Mouse (Mus musculus) mouse embryonic stem cell (cell line): ENCODE data around the gene Dusp27.

ENCODE experiments used
- in situ Hi-C, 2 experiments: fragments of 300-500 bp; cut with MboI; formaldehyde crosslinking; loops; 1 replicate in 1 of 2; 3 replicates in 1 of 2; pipeline ENCODE4 v1.14.3; 2019 to 2020; ENCODE audit warnings: low sequenced_read_pairs in 2 of 2, low pct_unique_long_range_greater_than_20kb in 1 of 2, mixed read lengths in 1 of 2; ENCODE audit not compliant: unreplicated experiment in 1 of 2

The Dusp27 gene

DNA sequence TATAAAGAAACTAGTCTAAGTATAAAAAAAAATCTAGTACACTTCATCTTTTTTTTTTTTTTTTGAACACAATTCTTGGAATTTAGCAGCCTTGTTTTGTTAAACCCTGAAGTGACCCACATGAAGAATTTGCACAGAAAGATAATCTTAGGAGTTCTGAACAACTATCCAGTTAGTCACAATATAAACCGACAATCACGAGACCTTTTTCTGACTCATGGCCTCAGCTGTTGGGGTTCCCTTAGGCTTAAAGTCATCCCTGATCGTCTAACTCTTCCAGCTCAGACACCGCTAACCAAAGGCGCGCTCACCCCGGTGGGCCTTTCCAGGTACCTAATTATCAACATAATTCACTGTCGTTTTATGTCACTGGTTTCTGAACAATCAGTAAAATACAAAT lies 4.0 kb downstream of the Dusp27 start:
- in situ Hi-C loops, result no loop called here

DNA sequence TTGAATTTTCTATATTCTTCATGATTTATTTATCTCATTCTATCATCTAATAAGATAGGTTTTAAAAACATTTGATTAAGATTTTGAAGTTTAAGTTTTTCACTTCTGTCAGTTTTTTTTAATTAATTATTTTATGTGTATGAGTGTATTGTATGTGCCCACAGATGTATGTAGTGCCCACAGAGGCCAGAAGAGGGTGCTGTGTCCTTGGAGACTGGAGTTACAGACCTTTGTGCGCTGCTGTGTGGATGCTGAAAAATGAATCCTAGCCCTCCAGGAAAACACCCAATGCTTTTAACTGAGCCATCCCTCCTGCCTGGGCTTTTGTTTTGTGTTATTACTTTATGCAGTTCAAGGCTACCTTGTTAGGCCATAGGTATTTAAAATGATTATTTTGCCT lies 4.7 kb downstream of the Dusp27 start:
- in situ Hi-C loops, result no loop called here

DNA sequence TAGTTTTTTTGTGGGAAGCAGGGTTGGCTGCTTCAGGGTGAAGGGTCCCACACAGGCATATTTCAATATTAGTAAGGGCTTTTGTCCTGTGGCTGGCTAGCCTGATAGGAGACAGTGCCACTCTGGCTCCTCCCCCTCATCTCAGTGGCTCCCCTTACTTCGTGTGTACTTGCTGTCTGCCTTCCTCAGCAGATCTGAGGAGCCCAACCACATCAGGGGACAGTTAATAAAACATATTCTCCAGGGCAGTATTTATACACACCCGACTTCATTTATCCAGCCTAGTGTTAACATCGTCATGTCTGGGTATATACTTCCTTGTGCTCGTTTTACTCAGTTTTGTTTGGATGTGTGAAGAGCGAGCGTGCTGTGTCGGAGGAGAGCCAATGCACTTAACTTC lies 5.6 kb downstream of the Dusp27 start:
- in situ Hi-C loops, result no loop called here

DNA sequence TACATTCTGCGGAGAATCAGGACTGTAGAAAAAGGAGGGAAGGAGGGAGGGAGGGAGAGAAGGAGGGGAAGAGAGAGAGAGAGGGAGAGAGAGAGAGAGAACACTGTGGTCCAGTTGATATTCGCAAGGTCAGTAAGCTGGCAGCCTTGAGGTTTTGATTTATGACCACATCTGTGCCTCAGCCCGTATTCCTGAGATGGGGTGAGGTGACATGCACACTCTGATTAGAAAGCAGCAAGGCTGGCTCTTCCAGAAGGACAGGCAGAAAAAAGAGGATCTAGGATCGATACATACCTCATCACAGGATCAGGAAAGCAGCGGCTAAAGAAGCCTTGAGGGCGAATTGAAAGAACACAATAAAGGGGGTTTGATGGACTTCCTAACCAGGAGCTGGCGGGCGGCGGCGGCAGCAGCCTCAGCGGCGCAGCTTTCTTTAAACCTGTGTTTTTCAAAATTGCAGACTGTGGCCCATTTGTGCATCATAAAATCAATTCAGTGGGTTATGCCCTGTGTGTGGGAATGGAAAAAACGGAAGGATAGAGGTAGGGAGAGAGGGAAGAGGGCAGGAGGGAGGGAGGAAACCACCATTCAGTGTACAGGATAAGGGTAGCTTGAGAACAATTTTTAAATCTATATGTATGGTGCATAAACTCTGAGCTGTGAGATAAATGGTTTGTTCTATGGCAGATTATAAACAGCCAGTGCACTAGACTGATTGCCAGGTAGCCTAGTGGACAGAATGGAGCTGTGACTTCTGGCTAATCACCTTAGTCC lies 9.7 kb downstream of the Dusp27 start:
- in situ Hi-C loops, result loop anchor here in 1 of 2 experiments (5.0 kb wide), 1 partner anchor 34 kb away; no protein-coding TSS in a partner anchor

DNA sequence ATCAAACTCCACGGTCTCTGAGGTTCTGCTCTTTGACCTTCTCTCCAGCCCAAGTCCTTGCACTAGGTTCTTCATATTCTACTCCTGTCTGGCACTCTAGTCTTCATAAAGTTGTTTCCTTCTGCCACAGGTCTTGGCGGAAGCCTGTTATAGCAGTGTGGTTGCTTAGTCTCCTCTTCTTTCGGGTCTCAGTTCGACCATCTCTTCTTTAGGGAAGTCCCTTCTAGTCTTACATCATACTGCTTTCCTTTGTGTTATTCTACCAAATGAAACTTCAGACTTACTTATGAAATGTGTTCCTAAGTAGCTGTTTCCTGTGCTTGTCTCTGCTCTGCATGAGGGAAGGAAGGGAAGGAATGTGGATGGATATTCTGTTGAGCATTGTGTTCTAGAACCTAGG lies 12.0 kb downstream of the Dusp27 start:
- in situ Hi-C loops, result loop anchor here in 1 of 2 experiments (5.0 kb wide), 1 partner anchor 37 kb away; no protein-coding TSS in a partner anchor

DNA sequence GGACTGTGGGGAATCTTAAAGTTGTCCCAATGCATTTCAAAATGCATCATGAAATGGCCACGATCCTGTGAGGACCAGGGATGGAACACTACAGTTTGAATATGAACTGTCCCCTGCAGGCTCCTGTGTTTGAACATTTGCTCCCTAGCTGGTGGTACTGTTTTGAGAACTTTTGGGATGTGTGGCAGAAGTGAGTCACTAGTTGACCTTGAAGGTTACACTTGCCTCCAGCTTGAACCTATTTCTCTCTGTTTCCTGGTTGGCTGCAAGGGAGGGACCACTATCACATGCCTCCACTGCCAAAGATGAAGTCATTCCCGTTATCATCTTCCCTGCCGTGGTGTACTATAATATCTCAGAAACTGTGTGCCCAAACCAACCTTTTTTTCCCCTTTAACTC lies 12.7 kb downstream of the Dusp27 start:
- in situ Hi-C loops, result loop anchor here in 1 of 2 experiments (5.0 kb wide), 1 partner anchor 37 kb away; no protein-coding TSS in a partner anchor

DNA sequence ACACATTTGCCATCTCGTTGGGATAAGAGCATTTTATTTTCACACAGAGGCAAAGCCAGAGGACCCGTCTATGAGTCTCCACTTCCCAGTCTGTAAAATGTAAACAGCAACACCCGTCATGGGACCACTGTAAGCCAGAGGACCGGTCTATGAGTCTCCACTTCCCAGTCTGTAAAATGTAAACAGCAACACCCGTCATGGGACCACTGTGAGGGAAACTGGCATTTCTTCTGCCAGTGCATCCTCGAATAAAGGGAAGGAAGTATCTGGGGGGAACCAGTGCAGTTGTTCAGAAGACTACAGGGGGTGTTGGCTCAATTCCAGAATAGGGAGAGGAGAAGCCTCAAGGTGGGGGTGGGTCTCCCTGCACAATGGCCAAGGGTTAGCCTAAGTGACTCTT lies 22.3 kb downstream of the Dusp27 start:
- in situ Hi-C loops, result no loop called here

DNA sequence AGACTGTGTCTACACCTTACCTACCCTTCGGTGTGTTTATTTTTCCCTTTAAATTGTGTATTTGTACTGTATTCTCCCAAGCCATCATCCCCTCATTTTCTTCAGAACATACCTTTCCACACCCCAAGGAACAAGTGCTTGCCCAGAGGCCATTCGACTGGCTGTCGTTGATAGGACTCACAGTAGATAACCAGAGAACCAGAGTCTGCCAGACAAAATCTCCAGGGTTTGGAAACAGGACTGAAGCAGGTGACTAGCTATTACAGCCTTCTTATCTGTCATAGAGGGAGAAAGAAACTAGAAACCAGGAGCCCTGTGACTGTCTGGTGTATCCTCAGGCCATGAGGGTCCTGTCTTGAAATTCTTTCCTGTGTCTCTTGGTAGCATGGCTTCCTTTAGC lies 22.9 kb downstream of the Dusp27 start:
- in situ Hi-C loops, result loop anchor here in 1 of 2 experiments (5.0 kb wide), 1 partner anchor 47 kb away; no protein-coding TSS in a partner anchor

DNA sequence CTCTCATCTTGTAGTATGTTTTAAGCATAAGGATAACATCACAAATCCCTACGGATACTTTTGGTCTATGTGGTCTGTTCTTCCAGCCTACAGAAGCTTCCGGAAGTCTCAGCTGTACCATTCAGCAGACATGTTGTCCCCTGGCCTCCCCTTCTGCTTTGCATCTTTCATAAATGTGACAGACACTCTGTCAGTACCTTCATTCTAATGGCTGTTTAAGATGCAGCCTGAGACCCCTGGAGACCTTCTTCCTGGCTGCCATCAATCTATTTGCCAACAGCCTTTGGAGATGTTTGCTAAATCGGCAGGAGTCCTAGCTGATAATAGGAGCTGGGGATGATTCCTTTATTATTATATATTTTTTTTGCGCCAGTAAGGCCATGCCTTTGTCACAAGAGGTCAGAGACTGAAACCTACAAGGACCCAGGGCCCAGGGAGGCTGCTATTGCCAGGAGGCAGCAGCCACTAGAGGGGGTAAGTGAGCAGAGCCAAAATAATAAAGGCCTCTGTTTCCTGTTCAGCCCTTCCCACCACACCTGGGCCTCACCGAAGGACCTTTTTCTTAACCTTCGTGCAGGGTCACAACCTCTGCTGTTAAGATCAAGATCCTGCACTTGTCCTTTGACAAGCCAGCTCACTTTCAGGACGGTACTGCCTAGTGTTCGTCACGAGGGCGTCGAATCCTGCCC lies 24.7 kb downstream of the Dusp27 start:
- in situ Hi-C loops, result loop anchor here in 1 of 2 experiments (5.0 kb wide), 1 partner anchor 49 kb away; no protein-coding TSS in a partner anchor

DNA sequence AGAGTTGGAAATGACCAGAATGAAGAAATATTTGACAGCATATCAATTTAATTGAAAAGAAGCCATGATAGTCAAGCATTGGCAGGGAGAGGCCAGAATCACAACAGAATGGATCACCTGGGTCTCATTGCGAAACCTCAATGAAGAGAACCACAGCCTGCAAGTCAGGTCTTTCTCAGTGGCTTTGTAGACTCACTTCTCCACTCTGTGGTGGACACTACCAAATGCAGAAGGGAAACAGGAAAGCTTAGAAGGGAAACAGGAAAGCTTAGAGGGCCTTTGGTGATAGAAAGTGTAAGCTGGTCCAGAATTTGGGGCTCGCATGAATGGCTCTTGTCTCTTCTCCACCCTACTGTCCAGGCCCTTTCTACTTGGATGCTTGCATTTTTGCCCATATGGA lies 29.6 kb downstream of the Dusp27 start:
- in situ Hi-C loops, result no loop called here

DNA sequence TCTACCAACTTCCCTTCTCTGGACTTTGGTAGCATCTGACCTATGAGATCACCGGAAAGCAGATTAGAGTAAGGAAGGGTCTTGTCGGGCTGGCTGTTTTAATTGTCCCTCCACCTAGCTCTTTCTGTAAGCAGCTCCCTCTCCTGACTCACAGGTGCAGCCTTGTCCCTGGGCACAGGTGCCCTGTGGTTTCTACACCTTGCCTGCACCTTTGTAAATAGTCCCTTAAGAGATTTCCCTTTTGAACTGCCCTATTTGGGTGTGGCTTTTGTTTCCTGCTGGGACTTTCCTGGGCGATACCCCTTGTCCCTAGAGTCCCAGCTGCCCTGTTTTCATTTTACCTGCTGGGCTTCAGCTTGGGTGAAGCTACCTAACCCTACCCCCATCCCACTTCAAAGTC lies 33.3 kb downstream of the Dusp27 start:
- in situ Hi-C loops, result no loop called here

DNA sequence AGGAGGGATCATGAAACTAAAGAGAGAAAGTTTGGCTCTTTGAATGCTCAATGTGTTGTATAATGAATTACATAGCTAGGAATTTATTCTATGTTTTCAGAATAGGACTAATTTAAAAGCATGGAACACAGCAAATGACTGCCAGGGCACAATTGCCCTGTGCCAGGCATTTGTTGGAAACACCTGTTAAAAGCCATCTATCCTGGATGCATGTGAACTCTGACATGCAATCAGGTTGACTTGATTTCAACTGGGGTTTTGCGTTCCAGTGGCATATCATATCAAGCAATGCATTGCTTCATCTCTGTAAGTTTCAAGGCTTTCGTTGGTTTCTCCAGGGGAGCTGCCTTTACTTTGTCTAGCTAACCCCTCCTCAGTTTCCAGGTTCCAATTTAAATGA lies 37.4 kb downstream of the Dusp27 start:
- in situ Hi-C loops, result no loop called here

DNA sequence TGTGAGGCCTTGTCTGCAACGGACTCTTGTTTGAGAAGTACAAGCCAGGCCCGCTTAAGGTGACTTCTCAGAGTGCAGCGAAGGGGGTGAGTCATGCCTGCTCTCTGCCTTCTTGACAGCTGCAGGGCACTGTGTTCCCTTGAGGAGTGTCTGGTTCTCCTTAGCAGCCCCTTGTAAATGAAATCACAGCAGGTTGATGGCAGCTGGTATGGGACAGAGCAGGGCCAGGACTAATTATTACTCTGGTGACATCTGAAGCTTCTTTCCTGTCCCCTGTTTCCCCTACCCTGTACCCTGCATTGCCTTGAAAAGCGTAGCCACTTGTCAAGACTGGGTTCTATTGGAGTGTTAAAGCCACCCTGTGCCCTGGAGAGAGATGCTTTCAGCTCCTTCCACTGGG lies 38.0 kb downstream of the Dusp27 start:
- in situ Hi-C loops, result no loop called here

DNA sequence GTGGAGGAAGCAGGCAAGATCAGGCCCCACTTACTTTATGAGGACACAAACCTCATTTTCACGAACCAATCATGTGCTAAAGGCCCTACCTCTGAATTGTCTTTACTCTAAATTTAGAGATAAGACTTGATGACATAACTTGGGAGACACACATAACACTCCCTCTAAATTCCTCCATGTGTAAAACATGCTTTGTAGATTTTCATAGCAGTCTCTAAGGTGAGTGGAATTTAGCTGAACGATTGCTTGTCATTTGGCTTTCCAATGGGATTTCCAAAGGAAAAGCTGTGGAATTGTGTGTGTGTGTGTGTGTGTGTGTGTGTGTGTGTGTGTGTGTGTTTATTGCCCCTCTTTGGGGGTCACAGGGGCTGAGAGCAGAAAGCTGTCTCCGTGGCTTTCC lies 38.4 kb downstream of the Dusp27 start:
- in situ Hi-C loops, result no loop called here

DNA sequence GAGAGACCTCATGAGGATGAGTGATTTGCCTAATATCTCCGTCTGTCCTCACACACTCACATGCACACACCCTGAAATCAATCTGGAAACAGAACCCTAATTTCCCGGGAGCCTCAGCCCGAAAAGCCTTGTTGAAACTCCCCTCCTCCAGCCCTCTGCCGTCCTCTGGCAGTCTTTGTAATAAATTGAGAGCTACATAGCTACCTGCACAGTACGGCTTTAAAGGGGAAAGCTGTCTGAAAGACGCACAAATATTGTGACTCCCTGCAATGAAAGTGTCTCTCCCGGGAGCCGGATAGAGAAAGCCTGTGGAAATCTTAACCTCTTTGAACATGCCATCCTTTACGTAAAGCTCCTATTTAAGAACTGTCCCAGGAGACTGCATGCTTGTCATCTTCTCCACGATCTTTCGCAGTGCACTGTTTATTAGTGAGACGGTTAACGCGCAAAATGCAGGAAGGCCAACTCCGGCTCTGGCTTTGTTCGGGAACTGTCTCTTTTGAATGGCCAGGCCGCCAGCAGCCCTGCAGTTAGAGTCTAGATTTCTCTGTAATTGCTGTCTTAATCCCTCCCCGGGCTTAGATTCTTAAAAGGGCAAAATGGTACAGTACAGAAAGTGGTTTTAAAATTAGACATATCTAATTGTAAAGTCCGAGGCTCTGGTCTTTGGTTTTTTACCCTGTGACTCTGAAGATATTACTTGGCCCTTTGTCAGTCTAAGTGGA lies 39.1 kb downstream of the Dusp27 start:
- in situ Hi-C loops, result no loop called here

DNA sequence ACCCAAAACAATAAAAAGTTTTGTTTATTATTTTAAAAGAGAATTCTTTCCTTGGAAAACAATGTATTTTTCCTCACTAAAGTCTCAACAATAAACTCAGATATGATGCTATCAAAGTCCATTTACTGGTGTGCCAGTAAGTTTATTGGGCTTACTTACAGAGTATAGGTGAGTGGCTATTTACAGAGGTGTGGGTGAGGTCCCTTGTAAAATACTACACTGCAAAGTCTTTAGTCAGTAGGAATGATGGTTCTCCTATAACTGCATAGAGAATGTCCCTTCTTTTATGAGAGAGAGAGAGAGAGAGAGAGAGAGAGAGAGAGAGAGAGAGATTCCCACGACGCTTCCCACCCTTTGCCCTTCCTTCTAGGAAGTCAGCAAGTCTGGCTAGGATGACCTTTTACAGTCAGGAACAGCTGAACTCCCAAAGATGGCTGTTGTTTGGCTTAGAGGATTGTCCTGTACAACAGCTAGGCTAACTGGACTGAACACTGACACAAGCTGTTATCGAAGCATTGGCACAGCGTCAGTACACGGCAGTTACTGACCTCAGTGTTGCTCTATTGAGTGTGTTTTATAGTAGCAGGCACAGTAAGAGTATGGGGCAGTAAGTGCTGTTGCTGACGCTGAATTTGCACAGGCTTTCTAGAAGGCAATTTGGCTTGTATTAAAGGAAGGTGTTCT lies 50.5 kb downstream of the Dusp27 start:
- in situ Hi-C loops, result no loop called here

DNA sequence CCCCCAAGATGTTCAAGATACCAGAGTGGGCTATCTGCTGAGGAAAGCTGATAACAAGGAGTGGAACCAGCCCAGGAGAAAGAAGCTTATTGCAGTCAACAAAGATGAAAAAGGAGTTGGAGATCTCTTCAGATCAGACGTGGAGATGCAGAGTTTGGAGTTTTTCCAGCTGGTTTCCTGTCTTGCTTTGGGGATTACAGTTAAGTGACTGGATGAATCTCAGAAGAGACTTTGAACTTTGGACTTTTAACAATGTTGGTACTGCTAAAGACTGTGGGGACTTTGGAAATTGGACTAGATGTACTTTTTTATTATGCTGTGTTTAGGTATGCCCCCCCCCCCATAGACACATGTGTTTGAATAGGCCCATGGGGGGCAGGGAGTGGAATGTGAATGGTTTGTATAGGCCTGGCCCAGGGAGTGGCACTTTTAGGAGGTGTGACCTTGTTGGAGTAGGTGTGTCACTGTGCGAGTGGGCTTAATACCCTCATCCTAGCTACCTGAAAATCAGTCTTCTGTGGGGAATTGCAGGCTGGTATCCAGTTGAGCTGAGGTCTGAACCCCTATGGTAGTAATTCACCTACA lies 59.8 kb downstream of the Dusp27 start:
- in situ Hi-C loops, result no loop called here

DNA sequence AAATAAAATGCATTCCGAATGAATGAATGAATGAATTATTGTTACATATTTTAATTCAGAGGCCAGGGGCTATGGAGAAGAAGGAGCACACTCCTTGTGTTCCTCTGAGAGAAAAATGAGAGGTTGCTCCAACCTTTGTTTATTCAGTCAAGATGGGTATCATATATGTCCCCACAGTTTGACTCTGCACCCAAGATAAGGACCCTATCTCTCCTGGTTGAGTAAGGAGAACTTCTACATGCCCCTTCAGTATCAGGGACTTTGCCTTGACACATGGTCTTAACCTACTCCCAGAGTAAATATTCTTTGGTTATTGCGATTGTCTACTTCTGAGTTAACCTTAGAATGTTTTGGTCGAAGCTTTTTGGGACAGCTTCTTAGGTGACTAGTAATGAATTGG lies 63.9 kb downstream of the Dusp27 start:
- in situ Hi-C loops, result no loop called here
